Mouse (Mus musculus) lung, adult 2 months (tissue): Measurements from ENCODE around the gene Herpud2. TPM values are rescaled to one million over a fixed set of nuclear protein-coding genes. Genes with fewer than 3 reads are reported as not detected.

Experiments used
- DNase-seq: peaks from one replicate; pipeline ENCODE4 v3.0.0; 2022
- H3K4me1 ChIP-seq: fragments of 200-500 bp; 2 replicates; pipeline ENCODE4 v1.6.1; 2011; ENCODE audit warnings: low read length; ENCODE audit not compliant: control insufficient read depth, insufficient read depth
- H3K4me3 ChIP-seq: fragments of 200-500 bp; replicated peaks from 2 replicates; pipeline ENCODE3; 2011; ENCODE audit warnings: low read depth, mild to moderate bottlenecking, control low read depth, low read length; ENCODE audit errors: extremely low read depth
- CTCF ChIP-seq: fragments of 200-500 bp; IDR thresholded peaks from 2 replicates; pipeline ENCODE4 v1.5.1; 2011; ENCODE audit warnings: mild to moderate bottlenecking, low read length, control low read depth; ENCODE audit not compliant: insufficient read depth
- POLR2A ChIP-seq: fragments of 200-500 bp; IDR thresholded peaks from 2 replicates; pipeline ENCODE4 v1.6.1; 2011; ENCODE audit warnings: low read depth, mild to moderate bottlenecking, control low read depth, low read length, borderline replicate concordance; ENCODE audit errors: extremely low read depth
- WGBS: fragments of 180-500 bp; shearing (Covaris S2); methylation state at CpG from one replicate; pipeline ENCODE4 v1.1.7; 2018; 5-methylcytosine and 5-hydroxymethylcytosine counted together
- polyA plus RNA-seq: library from polyadenylated mRNA; depleted of rRNA; stranded (reverse); fragments of >200 nt; gene quantifications from 2 replicates; pipeline ENCODE4 v1.2.3, GENCODE M21; 2012

The Herpud2 gene
- polyA plus RNA-seq, 1 experiment = 41.7 TPM

DNA sequence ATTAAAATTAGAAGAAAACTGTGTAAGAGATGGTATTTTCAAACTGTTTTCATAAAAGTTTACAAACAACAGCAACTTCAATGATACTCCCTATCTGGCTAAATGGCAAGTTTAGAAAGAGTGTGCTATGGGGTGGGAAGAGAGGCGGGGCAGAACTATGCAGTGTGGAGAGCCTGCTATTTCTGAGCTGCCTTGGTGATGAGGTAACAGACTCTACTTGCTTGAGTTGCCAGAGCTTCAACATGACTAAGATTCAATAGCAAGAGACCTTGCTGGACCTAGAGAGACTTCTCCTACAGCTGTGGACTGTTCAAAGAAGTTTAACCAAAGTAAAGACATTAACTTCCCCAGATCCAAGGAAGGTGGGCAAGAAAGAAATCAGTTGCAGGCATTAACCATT lies 24.9 kb upstream of the Herpud2 start:
- H3K4me3 ChIP-seq = no peak overlapping the region
- TF ChIP-seq POLR2A (no peak), CTCF (no peak)
- DNase-seq = no peak
- WGBS = 50% methylated on average over 1 of the region's 1 CpGs
- peaks cover 27% of the 10 kb centered on the region for H3K4me1 ChIP-seq

GRCm38 (mm10) chr9:25175978-25176377 lies 24.4 kb upstream of the Herpud2 start:
- DNase-seq = no peak
- Histone ChIP-seq H3K4me3 (no peak overlapping the region), H3K4me1 (peaks cover 27% of the 10 kb centered on the region)
- 73% methylated on average over 6 of the region's 6 CpGs for WGBS
- TF ChIP-seq POLR2A = no peak
- TF ChIP-seq CTCF = no peak

- TF ChIP-seq POLR2A (peak; percentile 15; the same call in 1 of the 2 replicates), CTCF (no peak)
- Histone ChIP-seq H3K4me1 (peaks cover 27% of the 10 kb centered on the region), H3K4me3 (no peak overlapping the region)
- WGBS = 6% methylated on average over 5 of the region's 5 CpGs
- DNase-seq = peak; percentile 54
These were observed 23.4 kb upstream of the Herpud2 start for GRCm38 (mm10) chr9:25175039-25175442.

DNA sequence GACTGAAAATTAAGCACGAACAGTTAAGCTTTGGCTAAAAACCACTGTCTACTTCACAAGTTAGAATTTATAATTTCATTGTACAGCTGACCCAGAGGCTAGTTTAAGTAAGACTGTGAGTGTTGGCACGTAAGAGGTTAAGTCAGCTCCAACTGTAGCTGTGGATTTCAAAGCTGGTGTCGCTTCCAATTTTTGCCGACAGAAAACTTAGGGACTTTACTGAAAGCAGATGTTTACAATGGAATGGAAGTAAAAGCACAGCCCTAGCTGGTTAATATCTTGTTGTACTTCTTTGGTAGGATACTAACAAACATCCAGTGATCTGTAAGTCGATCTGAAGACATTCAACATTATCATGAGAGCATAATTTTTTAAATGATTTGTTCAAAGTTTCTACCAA lies 23.0 kb upstream of the Herpud2 start:
- no peak overlapping the region for H3K4me3 ChIP-seq
- no peak for DNase-seq
- no peak for TF ChIP-seq CTCF
- no peak for TF ChIP-seq POLR2A
- 43% methylated on average over 5 of the region's 5 CpGs for WGBS
- peaks cover 27% of the 10 kb centered on the region for H3K4me1 ChIP-seq

DNA sequence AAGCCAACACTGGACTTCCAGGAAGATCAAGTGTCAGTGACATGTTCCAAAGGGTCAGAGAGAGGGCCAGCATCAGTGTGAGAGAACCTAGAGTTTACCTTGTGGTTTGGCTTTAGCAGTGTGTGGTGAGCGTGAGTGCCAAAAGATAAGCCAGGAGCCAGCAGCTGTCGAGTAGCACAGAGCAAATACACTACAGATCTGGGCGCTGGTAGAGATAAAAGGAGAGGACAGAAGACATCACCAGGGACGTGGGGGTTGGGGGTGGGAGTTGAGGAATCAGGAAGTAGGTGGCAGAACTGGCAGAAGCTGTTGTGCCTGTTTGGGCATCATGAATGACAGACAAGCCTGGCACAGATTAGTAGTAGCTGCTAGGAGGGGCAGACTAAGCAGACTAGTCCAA lies 21.6 kb upstream of the Herpud2 start:
- DNase-seq = peak; percentile 73
- no peak overlapping the region for H3K4me3 ChIP-seq
- peaks cover 27% of the 10 kb centered on the region for H3K4me1 ChIP-seq
- TF ChIP-seq CTCF (no peak), POLR2A (no peak)
- 32% methylated on average over 4 of the region's 4 CpGs for WGBS

DNA sequence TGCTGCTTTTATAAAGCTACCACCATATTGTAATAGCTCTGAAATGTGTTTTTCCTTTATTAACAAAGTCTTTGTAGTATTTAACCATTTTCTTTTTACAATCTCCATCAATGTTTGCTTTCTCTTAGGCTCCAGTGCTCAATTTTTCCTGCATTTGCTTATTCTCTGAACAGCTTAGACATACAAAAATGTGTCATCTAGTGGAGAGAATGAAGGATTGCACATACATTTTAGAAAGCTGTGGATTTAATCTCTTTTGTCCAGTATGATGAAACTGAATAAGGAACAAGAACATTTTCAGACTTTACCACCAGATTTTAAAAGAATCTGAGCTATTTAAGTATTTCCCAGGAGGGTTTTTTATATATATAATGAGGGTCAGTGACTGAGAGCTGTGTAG lies 18.0 kb upstream of the Herpud2 start:
- TF ChIP-seq CTCF = no peak
- TF ChIP-seq POLR2A = no peak
- Histone ChIP-seq H3K4me3 (no peak overlapping the region), H3K4me1 (peaks cover 13% of the 10 kb centered on the region)
- DNase-seq = no peak

- Histone ChIP-seq H3K4me3 (no peak overlapping the region), H3K4me1 (no peaks in the 10 kb centered on the region; the same call in 1 of the 2 replicates)
- DNase-seq = peak; percentile 77
- TF ChIP-seq CTCF = peak; percentile 97
- no peak for TF ChIP-seq POLR2A
- 25% methylated on average over 6 of the region's 6 CpGs for WGBS
These were observed 16.0 kb upstream of the Herpud2 start for GRCm38 (mm10) chr9:25167458-25168084.

DNA sequence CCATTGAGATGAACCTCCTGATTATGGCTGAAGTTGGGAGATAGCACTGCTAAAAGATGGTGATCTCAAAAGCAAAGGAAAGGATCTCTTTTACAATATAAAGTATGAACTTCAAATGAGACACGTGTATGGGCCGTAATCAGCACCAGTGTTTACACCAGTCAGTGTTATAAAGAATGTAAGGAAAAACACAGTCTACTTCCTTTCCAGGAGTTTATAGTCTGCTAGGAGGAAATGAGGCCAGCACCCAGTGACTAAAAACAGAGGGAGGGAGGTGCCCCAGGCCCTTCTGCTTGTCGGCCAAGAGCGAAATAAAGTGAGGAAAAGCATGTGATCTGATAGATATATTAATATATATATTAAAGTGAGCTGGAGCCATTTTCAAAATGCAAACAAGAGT lies 6.6 kb upstream of the Herpud2 start:
- no peak overlapping the region for H3K4me3 ChIP-seq
- WGBS = 41% methylated on average over 4 of the region's 4 CpGs
- no peak for TF ChIP-seq CTCF
- peaks cover 5% of the 10 kb centered on the region; the same call in 1 of the 2 replicates for H3K4me1 ChIP-seq
- DNase-seq = no peak

DNA sequence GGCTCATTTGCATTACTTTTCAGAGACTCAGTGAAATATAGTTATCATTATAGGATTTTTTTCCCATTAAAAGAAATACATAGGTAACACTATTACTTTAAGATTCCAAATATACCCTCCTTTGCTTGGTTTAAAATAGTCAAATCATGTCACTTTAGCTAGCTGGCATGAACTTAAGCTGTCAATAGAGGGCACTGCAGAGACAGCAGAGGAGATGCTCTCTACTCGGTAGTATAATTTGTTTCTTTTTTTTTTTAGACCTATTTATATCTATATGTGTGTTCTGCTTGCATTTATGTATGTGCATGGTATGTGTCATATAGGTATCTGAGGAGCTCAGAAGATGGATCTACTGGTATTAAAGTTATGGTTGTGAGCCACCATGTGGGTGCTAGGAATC lies 4.8 kb upstream of the Herpud2 start:
- 0% methylated on average over 1 of the region's 1 CpGs for WGBS
- peak; percentile 16; the same call in 1 of the 2 replicates for TF ChIP-seq CTCF
- TF ChIP-seq POLR2A = no peak
- DNase-seq = no peak
- Histone ChIP-seq H3K4me3 (no peak overlapping the region), H3K4me1 (peaks cover 8% of the 10 kb centered on the region)

DNA sequence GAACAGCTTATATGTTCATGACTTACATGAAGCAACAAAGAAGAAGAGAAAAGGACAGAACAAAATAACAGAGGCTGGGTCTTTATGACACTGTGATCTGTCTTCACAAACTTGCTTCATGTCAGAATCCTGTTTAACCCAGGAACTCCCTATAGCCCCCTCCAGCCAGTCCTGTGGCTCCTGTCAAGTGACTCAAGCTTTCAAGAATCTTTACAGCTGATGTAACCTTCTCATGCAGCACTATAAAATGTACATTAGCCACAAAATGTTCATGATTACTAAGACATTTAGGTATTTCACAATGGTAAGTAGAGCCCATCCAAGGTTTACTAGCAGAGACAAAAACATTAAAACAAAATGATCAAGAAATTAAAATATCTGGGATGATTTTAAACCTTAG lies 1.4 kb upstream of the Herpud2 start:
- TF ChIP-seq POLR2A (no peak), CTCF (no peak)
- DNase-seq = no peak
- no peak overlapping the region for H3K4me3 ChIP-seq

DNA sequence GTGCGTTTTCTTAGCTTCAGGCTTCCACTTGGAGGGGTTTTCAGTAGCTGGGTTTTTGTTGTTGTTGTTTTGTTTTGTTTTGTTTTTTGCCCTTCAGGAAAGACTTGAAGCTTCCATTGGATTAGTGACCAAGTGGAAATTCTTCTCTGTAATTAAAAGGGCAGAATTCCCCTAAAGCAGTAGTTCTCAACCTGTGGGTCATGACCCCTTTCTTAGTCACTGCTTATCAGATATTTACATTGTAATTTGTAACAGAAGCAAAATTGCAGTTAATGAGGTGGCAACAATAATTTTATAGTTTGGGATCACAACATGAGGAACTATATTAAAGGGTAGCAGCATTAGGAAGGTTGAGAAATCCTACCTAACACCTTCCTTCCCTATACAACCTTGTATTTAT lies 837 bp upstream of the Herpud2 start:
- no peak for TF ChIP-seq CTCF
- no peak for TF ChIP-seq POLR2A
- no peak overlapping the region for H3K4me3 ChIP-seq
- no peak for DNase-seq
- peaks cover 19% of the 10 kb centered on the region for H3K4me1 ChIP-seq
- 17% methylated on average over 1 of the region's 1 CpGs for WGBS

More for the DNA sequence above, 1.4 kb upstream of the Herpud2 start:
- H3K4me1 ChIP-seq = peaks cover 19% of the 10 kb centered on the region
